Mouse (Mus musculus) olfactory bulb, adult 2 months (tissue): ENCODE data around the gene Dguok. TPM values are rescaled to one million over a fixed set of nuclear protein-coding genes. Genes with fewer than 3 reads are reported as not detected.
A peak's percentile ranks its signal among the peaks of the same experiment; 100 is the strongest.

Experiments used
- H3K27ac ChIP-seq: fragments of 200-500 bp; 2 replicates; pipeline ENCODE4 v1.5.1; 2012; ENCODE audit warnings: low read depth, low read length; ENCODE audit not compliant: insufficient read depth
- H3K4me1 ChIP-seq: fragments of 200-500 bp; 2 replicates; pipeline ENCODE4 v1.6.1; 2012; ENCODE audit warnings: low read length; ENCODE audit not compliant: control insufficient read depth, insufficient read depth
- H3K4me3 ChIP-seq: fragments of 200-500 bp; 2 replicates; pipeline ENCODE4 v1.5.1; 2012; ENCODE audit warnings: mild to moderate bottlenecking, low read depth, low read length, moderate library complexity; ENCODE audit not compliant: insufficient read depth
- CTCF ChIP-seq: fragments of 200-500 bp; IDR thresholded peaks from 2 replicates; pipeline ENCODE4 v1.5.1; 2012; ENCODE audit warnings: low read depth, mild to moderate bottlenecking, low read length, moderate library complexity; ENCODE audit not compliant: insufficient read depth
- POLR2A ChIP-seq: fragments of 200-500 bp; IDR thresholded peaks from 2 replicates; pipeline ENCODE4 v1.6.1; 2012; ENCODE audit warnings: mild to moderate bottlenecking, low read depth, low read length, moderate library complexity; ENCODE audit not compliant: insufficient read depth
- WGBS: fragments of 180-500 bp; shearing (Covaris S2); methylation state at CpG from one replicate; pipeline ENCODE4 v1.1.7; 2018; 5-methylcytosine and 5-hydroxymethylcytosine counted together
- polyA plus RNA-seq: library from polyadenylated mRNA; stranded (reverse); fragments of >200 nt; gene quantifications from 2 replicates; pipeline ENCODE4 v1.2.4, GENCODE M21; 2012; ENCODE audit warnings: low replicate concordance; ENCODE audit not compliant: missing spikeins, insufficient read depth, insufficient read length

The Dguok gene
- polyA plus RNA-seq, 1 experiment: not detected

GRCm38 (mm10) chr6:83532608-83533007 is 25.8 kb upstream of the Dguok start:
- Histone ChIP-seq H3K4me3 (no peak overlapping the region), H3K27ac (no peak overlapping the region), H3K4me1 (no peaks in the 10 kb centered on the region)
- WGBS: 91% methylated on average over 2 of the region's 2 CpGs
- TF ChIP-seq CTCF (no peak), POLR2A (no peak)

- Histone ChIP-seq H3K4me1 (no peaks in the 10 kb centered on the region), H3K27ac (no peak overlapping the region), H3K4me3 (no peak overlapping the region)
- no peak for TF ChIP-seq CTCF
- no peak for TF ChIP-seq POLR2A
- WGBS: 68% methylated on average over 6 of the region's 6 CpGs
Measured at GRCm38 (mm10) chr6:83523194-83523593, 16.4 kb upstream of the Dguok start.

DNA sequence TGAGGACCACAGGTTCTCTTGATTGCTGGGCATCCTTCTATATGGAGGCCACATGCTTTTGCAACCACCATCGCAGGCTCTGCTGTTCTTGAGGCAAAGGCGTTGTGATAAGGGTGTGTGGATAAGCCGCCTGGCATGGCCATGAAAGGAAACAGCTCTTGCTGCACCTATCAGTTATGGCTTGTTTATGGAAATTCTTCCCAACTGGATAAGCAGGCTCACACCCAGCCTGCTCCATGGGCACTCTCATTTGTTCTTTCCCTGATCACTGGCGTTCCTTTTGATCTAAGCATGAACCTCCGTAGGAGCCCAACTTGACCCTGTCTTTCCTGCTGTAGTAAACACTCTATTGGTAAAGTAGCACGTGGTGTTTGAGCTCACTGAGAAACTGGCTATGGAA is 15.0 kb upstream of the Dguok start:
- no peak overlapping the region for H3K27ac ChIP-seq
- WGBS: 74% methylated on average over 6 of the region's 6 CpGs
- H3K4me1 ChIP-seq: no peaks in the 10 kb centered on the region
- H3K4me3 ChIP-seq: no peak overlapping the region
- no peak for TF ChIP-seq CTCF
- no peak for TF ChIP-seq POLR2A

GRCm38 (mm10) chr6:83518637-83519036 is 11.9 kb upstream of the Dguok start:
- no peak overlapping the region for H3K27ac ChIP-seq
- H3K4me3 ChIP-seq: no peak overlapping the region
- no peak for TF ChIP-seq CTCF
- TF ChIP-seq POLR2A: no peak
- 78% methylated on average over 3 of the region's 3 CpGs for WGBS
- no peaks in the 10 kb centered on the region for H3K4me1 ChIP-seq

DNA sequence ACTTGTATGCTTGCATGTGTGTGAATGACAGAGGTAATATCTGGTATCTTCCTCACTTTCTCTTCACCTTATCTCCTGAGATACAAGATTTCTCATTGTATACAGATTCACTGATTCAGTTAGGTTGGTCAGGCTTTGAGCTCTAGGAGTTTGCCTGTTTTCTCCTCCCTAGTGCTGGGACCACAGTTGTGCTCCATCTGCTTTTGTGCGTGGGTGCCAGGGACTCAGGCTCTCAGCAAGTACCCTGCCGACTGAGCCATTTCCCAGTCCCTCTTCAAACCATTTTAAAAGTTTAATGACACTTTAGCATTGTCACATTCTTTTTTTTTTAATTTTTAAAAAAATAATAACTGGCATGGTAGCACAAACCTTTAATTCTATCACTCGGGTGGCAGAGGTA is 8.4 kb upstream of the Dguok start:
- TF ChIP-seq POLR2A: no peak
- no peak for TF ChIP-seq CTCF
- H3K4me1 ChIP-seq: no peaks in the 10 kb centered on the region
- H3K27ac ChIP-seq: no peak overlapping the region
- H3K4me3 ChIP-seq: no peak overlapping the region
- WGBS: 62% methylated on average over 3 of the region's 3 CpGs

DNA sequence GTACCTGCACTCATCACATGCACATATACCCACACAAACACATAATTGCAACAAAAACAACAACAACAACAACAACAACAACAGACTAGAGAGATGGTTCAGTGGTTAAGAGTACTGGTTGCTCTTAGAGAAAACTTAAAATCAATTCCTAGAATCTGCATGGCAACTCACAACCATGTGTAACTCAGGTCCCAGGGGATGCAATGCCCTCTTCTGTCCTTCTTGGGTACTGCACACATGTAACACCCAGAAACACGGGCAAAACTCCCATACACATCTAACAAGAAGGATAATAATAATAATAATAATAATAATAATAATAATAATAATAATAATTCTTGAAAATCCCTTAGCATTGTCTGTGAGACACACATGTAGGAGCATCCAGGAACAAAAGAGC is 5.7 kb upstream of the Dguok start:
- Histone ChIP-seq H3K4me3 (no peak overlapping the region), H3K4me1 (no peaks in the 10 kb centered on the region), H3K27ac (no peak overlapping the region)
- TF ChIP-seq POLR2A (no peak), CTCF (no peak)
- 9% methylated on average over 1 of the region's 1 CpGs for WGBS

DNA sequence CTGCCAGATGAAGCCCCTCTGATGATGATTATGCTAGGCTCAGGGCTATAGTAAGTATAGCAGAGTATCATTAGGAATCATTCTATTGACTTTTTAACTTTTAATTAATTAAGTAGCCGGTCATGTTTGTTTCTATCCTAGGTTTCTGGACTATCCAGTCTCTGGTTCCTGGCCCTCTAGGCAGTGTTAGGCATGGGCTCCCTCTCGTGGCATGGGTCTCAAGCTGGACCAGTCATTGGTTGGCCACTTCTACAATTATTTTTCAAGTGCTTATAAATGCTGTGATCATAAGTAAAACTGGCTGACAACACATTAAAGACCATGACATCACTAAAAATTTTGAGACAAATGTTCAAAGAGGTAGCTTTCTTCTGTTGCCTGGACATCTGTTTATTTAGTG is 3.4 kb upstream of the Dguok start:
- WGBS: 49% methylated on average over 2 of the region's 2 CpGs
- TF ChIP-seq CTCF (no peak), POLR2A (no peak)
- H3K27ac ChIP-seq: no peak overlapping the region
- peaks cover under 1% of the 10 kb centered on the region; the same call in 1 of the 2 replicates for H3K4me1 ChIP-seq
- no peak overlapping the region for H3K4me3 ChIP-seq

GRCm38 (mm10) chr6:83509442-83509841 is 2.7 kb upstream of the Dguok start:
- 35% methylated on average over 8 of the region's 8 CpGs for WGBS
- no peak overlapping the region for H3K27ac ChIP-seq
- no peak overlapping the region for H3K4me3 ChIP-seq
- TF ChIP-seq POLR2A (no peak), CTCF (no peak)
- peaks cover 2% of the 10 kb centered on the region; the same call in 1 of the 2 replicates for H3K4me1 ChIP-seq

DNA sequence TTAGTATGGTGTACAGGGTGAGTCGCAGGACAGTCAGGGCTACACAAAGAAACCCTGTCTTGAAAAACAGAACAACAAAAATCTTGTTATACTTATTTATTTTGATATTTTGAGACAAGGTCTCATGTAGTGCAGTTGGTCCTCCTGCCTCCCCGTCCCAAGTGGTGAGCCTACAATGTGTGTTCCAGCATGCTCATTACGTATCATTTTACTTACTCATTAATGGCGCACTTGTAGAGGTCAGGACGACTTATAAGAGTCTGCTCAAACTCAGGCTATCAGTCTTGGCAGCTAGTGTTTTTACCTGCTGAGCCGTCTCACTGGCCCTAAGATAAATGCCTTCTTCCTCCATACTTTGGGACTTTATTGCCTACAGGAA is 388 bp upstream of the Dguok start:
- Histone ChIP-seq H3K4me1 (peaks cover 5% of the 10 kb centered on the region), H3K4me3 (peak overlapping the region; percentile 67), H3K27ac (peak overlapping the region; percentile 19; the same call in 1 of the 2 replicates)
- WGBS: 22% methylated on average over 6 of the region's 6 CpGs
- TF ChIP-seq POLR2A (no peak), CTCF (no peak)

GRCm38 (mm10) chr6:83505554-83505953 is 1.2 kb downstream of the Dguok start:
- H3K4me3 ChIP-seq: no peak overlapping the region
- H3K4me1 ChIP-seq: peaks cover 5% of the 10 kb centered on the region
- WGBS: 85% methylated on average over 4 of the region's 4 CpGs
- no peak for TF ChIP-seq POLR2A
- TF ChIP-seq CTCF: no peak
- no peak overlapping the region for H3K27ac ChIP-seq
